Mouse (Mus musculus): ENCODE results near the gene Rnf115.
"Not testable (repeated sequence)": the region's sequence is repeated elsewhere in the genome, so short reads cannot be mapped to it uniquely, and the experiment has no call there.

The Rnf115 gene

GRCm38 (mm10) chr3:96727343-96727827 is at the start of gene Rnf115, which contains the start of gene Polr3c:
TSS of gene Rnf115 (plus strand) at chr3:96727664.
TSS of gene Polr3c (minus strand) at chr3:96727628.
- peak; percentile 97 for DNase-seq (ENCODE audit: low spot score)

GRCm38 (mm10) chr3:96678456-96678855 is 49.0 kb upstream of the Rnf115 start:
- no peak for DNase-seq (ENCODE audit: low spot score)

- no peak for DNase-seq (ENCODE audit: low spot score)
Measured at GRCm38 (mm10) chr3:96679159-96679674, 48.2 kb upstream of the Rnf115 start.

- no peak for DNase-seq (ENCODE audit: low spot score)
Measured at GRCm38 (mm10) chr3:96680269-96680956, 47.1 kb upstream of the Rnf115 start.

GRCm38 (mm10) chr3:96683496-96683895 is 44.0 kb upstream of the Rnf115 start:
- DNase-seq (ENCODE audit: low spot score), result no peak

- peak; percentile 83 for DNase-seq (ENCODE audit: low spot score)
Measured at GRCm38 (mm10) chr3:96684151-96684821, 43.2 kb upstream of the Rnf115 start.

GRCm38 (mm10) chr3:96684822-96685156 is 42.7 kb upstream of the Rnf115 start:
- DNase-seq (ENCODE audit: low spot score), result no peak

GRCm38 (mm10) chr3:96686057-96686456 is 41.4 kb upstream of the Rnf115 start:
- not testable (repeated sequence) for DNase-seq (ENCODE audit: low spot score)

GRCm38 (mm10) chr3:96688854-96689253 is 38.6 kb upstream of the Rnf115 start:
- no peak for DNase-seq (ENCODE audit: low spot score)

- no peak for DNase-seq (ENCODE audit: low spot score)
Measured at GRCm38 (mm10) chr3:96690298-96690697, 37.2 kb upstream of the Rnf115 start.

- DNase-seq (ENCODE audit: low spot score), result no peak
Measured at GRCm38 (mm10) chr3:96692506-96692905, 35.0 kb upstream of the Rnf115 start.

- DNase-seq (ENCODE audit: low spot score), result no peak
Measured at GRCm38 (mm10) chr3:96693579-96693978, 33.9 kb upstream of the Rnf115 start.

- DNase-seq (ENCODE audit: low spot score), result peak; percentile 86
Measured at GRCm38 (mm10) chr3:96696198-96696765, 31.2 kb upstream of the Rnf115 start, which contains the start of gene Pias3. TSS of gene Pias3 (plus strand) at chr3:96696384.

- peak; percentile 88 for DNase-seq (ENCODE audit: low spot score)
Measured at GRCm38 (mm10) chr3:96696766-96697732, 30.4 kb upstream of the Rnf115 start.

- no peak for DNase-seq (ENCODE audit: low spot score)
Measured at GRCm38 (mm10) chr3:96698993-96699690, 28.3 kb upstream of the Rnf115 start.

GRCm38 (mm10) chr3:96700376-96700775 is 27.1 kb upstream of the Rnf115 start:
- no peak for DNase-seq (ENCODE audit: low spot score)

- DNase-seq (ENCODE audit: low spot score), result no peak
Measured at GRCm38 (mm10) chr3:96701003-96701402, 26.5 kb upstream of the Rnf115 start.

- DNase-seq (ENCODE audit: low spot score), result no peak
Measured at GRCm38 (mm10) chr3:96704778-96705177, 22.7 kb upstream of the Rnf115 start.

GRCm38 (mm10) chr3:96706217-96706616 is 21.2 kb upstream of the Rnf115 start:
- DNase-seq (ENCODE audit: low spot score), result no peak

GRCm38 (mm10) chr3:96706984-96707383 is 20.5 kb upstream of the Rnf115 start:
- DNase-seq (ENCODE audit: low spot score), result no peak

Measured in ovary, adult 18-20 months (tissue).